Comparison of ENCODE assay signal across 8 mouse cellular contexts in the genomic region with DNA sequence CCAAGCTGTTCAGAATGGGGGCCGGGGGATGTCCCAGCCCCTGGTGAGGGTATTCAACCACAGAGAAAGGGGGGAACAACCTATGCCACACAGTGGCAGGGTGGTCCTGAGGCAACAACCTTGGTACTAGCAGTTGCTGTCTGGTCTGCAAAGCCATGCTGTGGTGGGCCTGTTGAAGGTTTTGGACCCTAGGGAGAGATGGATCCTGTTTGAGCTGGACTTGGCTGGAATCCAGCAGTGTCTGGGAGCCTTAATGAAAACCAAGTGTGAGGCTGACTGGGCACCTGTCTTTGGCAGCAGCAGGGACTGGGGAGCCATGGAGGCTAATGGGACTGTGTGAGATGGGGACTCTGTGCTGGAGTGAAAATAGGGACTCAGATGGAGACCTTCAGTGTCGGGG. TPM values are rescaled to one million over a fixed set of nuclear protein-coding genes. Genes with fewer than 3 reads are reported as not detected.
DNase-seq lines count a peak whose midpoint lies in the region; ATAC-seq lines count a peak whose summit lies in the region.
"Had no signal": no experiment of that assay in that cellular context is flagged by ENCODE, and none has a peak within 500 bp of the region (broad histone marks: within the 10 kb centered on the region; RNA-seq: fewer than 3 reads in every experiment).

No protein-coding gene starts in this region.

- peak; percentile 25 for DNase-seq in Muller cell, postnatal 12 days (ENCODE audit: inconsistent ontology term)
- DNase-seq in embryo, embryonic 11 days, result peak; percentile 75
- peak; percentile 44 to 52 for DNase-seq in heart, postnatal 36 days
- DNase-seq in kidney, postnatal 4 days, result peak; percentile 59 to 70
- DNase-seq in left cerebral cortex, postnatal 36 days (ENCODE audit: low spot score in 2 of 2), result no peak
- no peak for DNase-seq in cerebellum, adult 9-11 months

- ATAC-seq in neural tube, embryonic 13.5 days (ENCODE audit: low read depth), result peak; percentile 56

- no peaks in the 10 kb centered on the region for H3K27me3 ChIP-seq in neural tube, embryonic 13.5 days

- intact Hi-C loops in heart, postnatal 36 days (cut with DNase I), result loop anchor here (2.0 kb wide), 1 partner anchor 35 kb away; no protein-coding TSS in a partner anchor
- intact Hi-C loops in left cerebral cortex, postnatal 36 days (cut with DNase I), result no loop called here

- no peaks in the 10 kb centered on the region for H3K9me3 ChIP-seq in neural tube, embryonic 13.5 days

- peaks cover 38% of the 10 kb centered on the region for H3K4me1 ChIP-seq in neural tube, embryonic 13.5 days (replicated peaks)

- peak overlapping the region; percentile 40 for H3K4me2 ChIP-seq in neural tube, embryonic 13.5 days

- 52% methylated on average over 2 of the region's 2 CpGs for WGBS in neural tube, embryonic 13.5 days

- no peaks in the 10 kb centered on the region for H3K36me3 ChIP-seq in neural tube, embryonic 13.5 days

- H3K27ac ChIP-seq in neural tube, embryonic 13.5 days (replicated peaks), result peak overlapping the region; percentile 86
- H3K27ac ChIP-seq: liver, embryonic 14.5 days had no signal

- H3K4me3 ChIP-seq in neural tube, embryonic 13.5 days, result peak overlapping the region; percentile 7

- H3K9ac ChIP-seq in neural tube, embryonic 13.5 days, result peak overlapping the region; percentile 49
- H3K9ac ChIP-seq: liver, embryonic 14.5 days had no signal

RNA-seq across cellular contexts. Expression of a gene that starts 0.5 kb away (rescaled TPM):
- total RNA-seq in heart, postnatal 36 days (2021), result 10 to 100 TPM; 20.3 to 21.4 TPM
- 9.1 and 9.2 TPM in 2 replicates for polyA plus RNA-seq in neural tube, embryonic 13.5 days (2015; fragmentation: Nextera tagmentation; extraction: Ambion mirVana)
- 10 to 100 TPM; 22.0 to 22.2 TPM for total RNA-seq in left cerebral cortex, postnatal 36 days (2021)

RNA-seq across cellular contexts. Expression of a gene that starts 7.7 kb away (rescaled TPM):
- not detected for total RNA-seq in heart, postnatal 36 days (2021)
- 1.3 and 5.9 TPM in 2 replicates for polyA plus RNA-seq in neural tube, embryonic 13.5 days (2015; fragmentation: Nextera tagmentation; extraction: Ambion mirVana)
- under 1 TPM in 1 of 2 experiments, not detected in 1; 0.44 TPM for total RNA-seq in left cerebral cortex, postnatal 36 days (2021)
- polyA plus RNA-seq: liver, embryonic 14.5 days had no signal

RNA-seq across cellular contexts. Expression of a gene that starts 51.9 kb away (rescaled TPM):
- under 1 TPM in 1 of 2 experiments, not detected in 1; 0.73 TPM for total RNA-seq in heart, postnatal 36 days (2021)
- polyA plus RNA-seq in neural tube, embryonic 13.5 days (2015; fragmentation: Nextera tagmentation; extraction: Ambion mirVana), result 8.3 and 9.3 TPM in 2 replicates
- total RNA-seq in left cerebral cortex, postnatal 36 days (2021), result 10 to 100 TPM; 32.2 to 32.4 TPM

Comparison
In these comparisons a context has a peak if more than half of its experiments do, and no peak if none do; other contexts are left out.
1. DNase-seq: peak in Muller cell, postnatal 12 days (single experiment), embryo, embryonic 11 days (single experiment), heart, postnatal 36 days (2 of 2) and kidney, postnatal 4 days (2 of 2); none in left cerebral cortex, postnatal 36 days (0 of 2) and cerebellum, adult 9-11 months (single experiment).
2. RNA of a gene that starts 51.9 kb away (total RNA-seq): 32.2 to 32.4 TPM in left cerebral cortex, postnatal 36 days; 0.73 TPM in heart, postnatal 36 days; every median in the first group is over 10 times any median in the second.